Mouse (Mus musculus) kidney, postnatal 14 days (tissue): ENCODE data around the gene Rps21.

Experiments used
- DNase-seq: peaks from one replicate; pipeline ENCODE4 v3.0.0; 2022; ENCODE audit warnings: mixed read lengths

Gene Rps21

DNA sequence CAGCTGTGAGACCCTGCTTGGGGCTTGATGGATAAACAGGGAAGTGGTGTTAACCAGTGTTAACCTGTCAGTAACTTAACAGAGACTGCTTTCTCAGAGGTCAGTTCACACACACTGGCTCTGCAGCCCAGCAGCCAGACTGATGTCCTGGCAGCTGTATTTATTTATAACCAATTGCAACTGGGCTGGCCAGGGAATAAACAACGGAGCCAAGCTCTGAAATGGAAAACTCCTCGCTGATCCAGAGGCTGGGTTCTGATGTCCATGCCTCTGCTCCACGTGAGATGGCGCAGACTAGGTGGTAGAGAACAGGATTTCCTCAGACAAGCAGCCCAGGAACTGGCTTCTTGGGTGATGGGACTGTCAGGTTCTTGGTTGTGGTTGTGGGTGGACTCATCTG lies 34.8 kb downstream of the Rps21 start:
- DNase-seq = no peak

- no peak for DNase-seq
These were observed 35.7 kb downstream of the Rps21 start for GRCm38 (mm10) chr2:180292906-180293305.

- DNase-seq = no peak
These were observed 43.1 kb downstream of the Rps21 start for GRCm38 (mm10) chr2:180300252-180300651.

DNA sequence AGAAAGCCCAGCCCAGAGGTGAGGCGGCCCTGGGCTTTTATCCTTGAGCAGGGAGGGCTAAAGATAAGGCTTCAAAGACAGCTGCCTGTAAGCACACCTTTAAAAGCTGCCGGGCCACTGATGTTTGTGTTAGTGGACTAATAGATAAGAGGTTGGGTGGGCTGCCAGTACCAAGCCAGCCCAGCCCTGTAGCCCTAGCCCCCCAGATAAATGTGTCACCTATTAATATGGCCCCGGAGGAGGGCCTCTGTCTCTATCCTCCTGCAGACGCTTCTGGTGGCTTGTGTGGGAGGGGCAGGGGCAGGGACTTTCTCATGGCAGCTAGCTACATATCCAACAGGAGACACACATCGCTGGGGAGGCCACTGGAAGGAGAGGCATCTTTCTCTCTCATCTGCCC lies 43.6 kb downstream of the Rps21 start:
- DNase-seq = no peak

- no peak for DNase-seq
These were observed 45.0 kb downstream of the Rps21 start for GRCm38 (mm10) chr2:180302201-180302600.

DNA sequence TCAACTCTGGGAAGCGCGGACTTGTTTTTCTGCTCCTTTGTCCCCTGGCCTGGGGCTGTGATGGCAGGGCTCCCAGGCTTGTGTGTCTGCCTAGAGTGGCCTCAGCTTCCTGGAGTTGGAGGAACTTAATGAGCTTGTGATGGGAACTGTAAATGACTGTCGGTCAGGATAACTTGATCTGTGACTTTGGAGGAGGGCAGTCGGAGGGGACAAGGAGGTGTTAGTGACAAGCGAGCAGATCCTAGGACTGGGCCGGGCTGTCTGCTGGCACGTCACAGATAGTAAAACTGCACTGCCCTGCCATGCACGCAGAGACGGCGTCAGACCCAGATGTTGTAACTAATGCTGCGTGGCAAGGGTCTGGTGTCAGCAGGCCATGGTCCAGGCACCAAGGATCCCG lies 46.3 kb downstream of the Rps21 start:
- DNase-seq = no peak

DNA sequence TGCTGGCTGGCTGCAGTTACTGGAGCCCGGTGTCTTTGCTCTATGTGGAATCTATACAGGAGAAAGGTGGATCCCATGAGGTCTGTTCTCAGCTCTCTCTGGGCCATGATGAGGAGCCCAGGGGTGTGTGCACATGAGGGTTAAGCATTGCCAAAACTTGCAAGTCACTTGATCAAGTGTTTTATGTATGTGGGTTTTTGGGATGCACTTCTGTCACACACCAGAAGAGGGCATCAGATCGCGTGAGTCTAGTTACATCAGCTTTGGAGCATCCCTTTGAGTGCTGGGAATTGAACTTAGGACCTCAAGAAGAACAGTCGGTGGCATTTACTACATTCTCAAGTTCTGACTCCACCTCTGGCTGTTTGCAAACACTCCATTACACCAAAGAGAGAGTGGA lies 47.4 kb downstream of the Rps21 start:
- DNase-seq = no peak

DNA sequence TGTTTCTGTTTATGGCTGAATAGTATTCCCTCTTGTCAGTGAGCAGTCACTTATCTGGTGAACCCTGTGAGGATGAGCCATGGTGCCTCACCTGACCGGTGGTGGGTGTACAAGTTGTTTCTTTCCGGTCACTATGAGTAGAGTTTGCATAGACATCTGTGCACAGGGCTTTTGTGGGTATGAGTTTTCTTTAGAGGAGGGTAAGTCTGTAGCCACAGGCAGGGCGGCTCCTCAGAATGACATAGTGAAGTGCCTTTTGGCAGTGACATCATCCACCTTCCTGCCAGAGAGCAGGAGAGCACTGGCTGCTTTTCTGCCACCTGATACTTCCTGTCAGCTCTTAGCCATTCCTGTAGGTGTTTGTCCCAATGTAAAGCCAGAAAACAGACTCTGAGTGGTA lies 48.3 kb downstream of the Rps21 start:
- DNase-seq = no peak

GRCm38 (mm10) chr2:180306009-180306408 lies 48.8 kb downstream of the Rps21 start:
- DNase-seq = no peak

DNA sequence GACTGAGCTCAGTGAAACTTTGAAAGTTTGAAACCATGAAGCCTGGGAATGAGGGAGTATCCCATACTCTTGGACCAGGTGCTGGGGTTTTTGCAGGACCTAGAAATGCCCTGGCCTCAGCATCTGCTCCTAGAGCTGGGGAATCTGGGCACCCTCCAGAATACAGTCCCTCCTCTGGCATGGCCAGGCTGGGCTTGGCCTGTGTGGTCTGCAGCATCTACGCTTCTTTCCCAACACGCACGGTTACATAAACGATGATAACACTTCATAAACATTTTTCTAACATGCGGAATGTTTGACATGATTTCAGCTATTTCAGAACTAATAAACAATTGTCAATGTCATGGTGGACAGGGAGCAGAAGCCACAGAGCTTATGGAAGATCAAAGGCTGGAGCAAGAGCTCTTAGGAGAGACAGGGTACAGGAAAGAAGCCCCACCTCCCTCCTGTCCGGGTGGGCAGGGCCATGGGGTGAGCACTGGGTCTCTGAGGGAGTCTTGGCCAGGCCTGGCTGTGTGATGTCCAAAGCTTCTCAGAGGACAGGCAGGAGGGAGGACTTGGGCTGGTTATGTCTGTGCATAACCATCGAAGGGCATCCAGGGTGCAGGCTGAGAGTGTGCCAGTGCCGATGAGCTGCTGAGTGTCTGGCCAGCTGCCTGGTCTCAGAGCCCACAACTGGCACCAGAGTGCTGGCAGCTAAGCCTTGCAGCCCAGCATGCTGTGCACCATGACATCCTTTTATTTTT lies 49.4 kb downstream of the Rps21 start:
- no peak for DNase-seq

DNA sequence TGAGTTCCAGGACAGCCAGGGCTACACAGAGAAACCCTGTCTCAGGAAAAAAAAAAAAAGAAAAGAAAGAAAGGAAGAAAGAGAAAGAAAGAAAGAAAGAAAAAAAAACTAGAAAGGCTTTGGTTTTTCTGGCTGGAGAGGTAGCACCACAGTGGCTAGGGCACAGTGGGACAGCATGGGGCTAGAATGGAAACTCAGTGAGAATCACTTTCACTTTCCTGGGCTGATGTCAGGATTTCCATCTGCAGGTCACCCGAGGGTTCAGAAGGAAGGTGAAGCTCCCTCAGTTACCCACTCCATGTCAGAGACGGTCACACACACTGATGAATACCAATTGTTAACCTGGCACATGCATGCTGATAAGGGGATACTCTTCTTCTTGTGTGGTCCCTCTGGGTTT lies 50.5 kb downstream of the Rps21 start:
- no peak for DNase-seq
